Mouse (Mus musculus): ENCODE results near the gene Serpinb9. TPM values are rescaled to one million over a fixed set of nuclear protein-coding genes. Genes with fewer than 3 reads are reported as not detected.

Serpinb9 gene
- polyA plus RNA-seq, 1 experiment from 2014 or later: 10.8 TPM

GRCm38 (mm10) chr13:32968353-32968984 lies 34.6 kb upstream of the Serpinb9 start:
- Histone ChIP-seq H3K9ac (ENCODE audit: low read length) (no peak overlapping the region), H3K4me2 (ENCODE audit: low read length) (no peak overlapping the region), H3K27ac (ENCODE audit: low read depth) (no peak overlapping the region), H3K9me3 (ENCODE audit: control insufficient read depth, low read length) (no peaks in the 10 kb centered on the region), H3K4me3 (ENCODE audit: low read depth, low read length) (no peak overlapping the region), H3K36me3 (ENCODE audit: control insufficient read depth, insufficient read depth, low read length) (no peaks in the 10 kb centered on the region), H3K27me3 (replicated peaks; ENCODE audit: control insufficient read depth, insufficient read depth, low read length) (no peaks in the 10 kb centered on the region), H3K4me1 (replicated peaks; ENCODE audit: control insufficient read depth, insufficient read depth, low read length) (peaks cover 3% of the 10 kb centered on the region)
- ATAC-seq (replicated peaks; ENCODE audit: low FRiP score, low TSS enrichment, low read depth) (no peak), DNase-seq (ENCODE audit: low spot score) (no peak)
- 85% methylated on average over 5 of the region's 5 CpGs for WGBS

GRCm38 (mm10) chr13:32968996-32969640 lies 33.9 kb upstream of the Serpinb9 start:
- no peaks in the 10 kb centered on the region for H3K36me3 ChIP-seq (ENCODE audit: control insufficient read depth, insufficient read depth, low read length)
- no peak overlapping the region for H3K4me2 ChIP-seq (ENCODE audit: low read length)
- no peak overlapping the region for H3K4me3 ChIP-seq (ENCODE audit: low read depth, low read length)
- ATAC-seq (replicated peaks; ENCODE audit: low FRiP score, low TSS enrichment, low read depth) (no peak), DNase-seq (ENCODE audit: low spot score) (no peak)
- no peak overlapping the region for H3K27ac ChIP-seq (ENCODE audit: low read depth)
- no peak overlapping the region for H3K9ac ChIP-seq (ENCODE audit: low read length)
- no peaks in the 10 kb centered on the region for H3K27me3 ChIP-seq (replicated peaks; ENCODE audit: control insufficient read depth, insufficient read depth, low read length)
- no peaks in the 10 kb centered on the region for H3K9me3 ChIP-seq (ENCODE audit: control insufficient read depth, low read length)
- WGBS: 69% methylated on average over 4 of the region's 4 CpGs
- peaks cover under 1% of the 10 kb centered on the region for H3K4me1 ChIP-seq (replicated peaks; ENCODE audit: control insufficient read depth, insufficient read depth, low read length)

- Histone ChIP-seq H3K4me2 (ENCODE audit: low read length) (no peak overlapping the region), H3K9ac (ENCODE audit: low read length) (no peak overlapping the region), H3K4me3 (ENCODE audit: low read depth, low read length) (no peak overlapping the region), H3K27me3 (replicated peaks; ENCODE audit: control insufficient read depth, insufficient read depth, low read length) (no peaks in the 10 kb centered on the region), H3K9me3 (ENCODE audit: control insufficient read depth, low read length) (no peaks in the 10 kb centered on the region), H3K36me3 (ENCODE audit: control insufficient read depth, insufficient read depth, low read length) (no peaks in the 10 kb centered on the region), H3K4me1 (replicated peaks; ENCODE audit: control insufficient read depth, insufficient read depth, low read length) (no peaks in the 10 kb centered on the region; the same call in 1 of the 2 replicates), H3K27ac (ENCODE audit: low read depth) (no peak overlapping the region)
- DNase-seq (ENCODE audit: low spot score) (no peak), ATAC-seq (replicated peaks; ENCODE audit: low FRiP score, low TSS enrichment, low read depth) (no peak)
- WGBS: 67% methylated on average over 1 of the region's 1 CpGs
Observed at GRCm38 (mm10) chr13:32969641-32970040, 33.4 kb upstream of the Serpinb9 start.

- Histone ChIP-seq H3K4me1 (replicated peaks; ENCODE audit: control insufficient read depth, insufficient read depth, low read length) (no peaks in the 10 kb centered on the region), H3K9me3 (ENCODE audit: control insufficient read depth, low read length) (no peaks in the 10 kb centered on the region), H3K27ac (ENCODE audit: low read depth) (no peak overlapping the region), H3K4me2 (ENCODE audit: low read length) (no peak overlapping the region), H3K9ac (ENCODE audit: low read length) (no peak overlapping the region), H3K36me3 (ENCODE audit: control insufficient read depth, insufficient read depth, low read length) (no peaks in the 10 kb centered on the region), H3K4me3 (ENCODE audit: low read depth, low read length) (no peak overlapping the region), H3K27me3 (replicated peaks; ENCODE audit: control insufficient read depth, insufficient read depth, low read length) (no peaks in the 10 kb centered on the region)
- 90% methylated on average over 3 of the region's 3 CpGs for WGBS
- ATAC-seq (replicated peaks; ENCODE audit: low FRiP score, low TSS enrichment, low read depth) (no peak), DNase-seq (ENCODE audit: low spot score) (no peak)
Observed at GRCm38 (mm10) chr13:32970776-32971175, 32.3 kb upstream of the Serpinb9 start.

DNA sequence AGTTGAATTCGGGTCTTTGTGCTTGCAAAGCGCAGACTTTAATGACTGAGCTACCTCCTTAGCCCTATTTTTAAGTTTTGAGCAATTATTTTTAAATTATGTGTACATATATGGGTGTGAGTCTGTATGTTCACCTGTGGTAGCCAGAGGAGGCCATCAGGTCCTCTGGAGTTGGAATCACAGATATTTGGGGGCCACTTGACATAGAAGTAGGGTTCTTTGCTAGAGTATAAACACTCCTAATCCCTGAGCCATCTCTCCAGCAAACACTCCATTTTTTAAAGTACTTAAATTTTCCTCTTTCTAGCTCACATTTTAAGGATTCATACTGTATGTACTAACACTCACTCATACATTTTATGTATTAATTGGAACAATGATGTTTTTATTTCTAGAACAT lies 28.8 kb upstream of the Serpinb9 start:
- ATAC-seq (replicated peaks; ENCODE audit: low FRiP score, low TSS enrichment, low read depth): no peak
- 94% methylated on average over 2 of the region's 2 CpGs for whole genome bisulfite sequencing
- Histone ChIP-seq H3K36me3 (ENCODE audit: control insufficient read depth, insufficient read depth, low read length) (no peaks in the 10 kb centered on the region), H3K9ac (ENCODE audit: low read length) (no peak overlapping the region), H3K27ac (ENCODE audit: low read depth) (no peak overlapping the region), H3K4me3 (ENCODE audit: low read depth, low read length) (no peak overlapping the region), H3K4me2 (ENCODE audit: low read length) (no peak overlapping the region), H3K4me1 (replicated peaks; ENCODE audit: control insufficient read depth, insufficient read depth, low read length) (no peaks in the 10 kb centered on the region), H3K9me3 (ENCODE audit: control insufficient read depth, low read length) (no peaks in the 10 kb centered on the region), H3K27me3 (replicated peaks; ENCODE audit: control insufficient read depth, insufficient read depth, low read length) (no peaks in the 10 kb centered on the region)
- DNase-seq (ENCODE audit: low spot score): no peak

- no peak for DNase-seq (ENCODE audit: low spot score)
- H3K36me3 ChIP-seq (ENCODE audit: control insufficient read depth, insufficient read depth, low read length): no peaks in the 10 kb centered on the region
- no peaks in the 10 kb centered on the region for H3K27me3 ChIP-seq (replicated peaks; ENCODE audit: control insufficient read depth, insufficient read depth, low read length)
- no peak overlapping the region for H3K9ac ChIP-seq (ENCODE audit: low read length)
- no peak overlapping the region for H3K27ac ChIP-seq (ENCODE audit: low read depth)
- ATAC-seq (replicated peaks; ENCODE audit: low FRiP score, low TSS enrichment, low read depth): no peak
- no peaks in the 10 kb centered on the region for H3K9me3 ChIP-seq (ENCODE audit: control insufficient read depth, low read length)
- no peak overlapping the region for H3K4me3 ChIP-seq (ENCODE audit: low read depth, low read length)
- WGBS: 46% methylated on average over 3 of the region's 3 CpGs
- no peaks in the 10 kb centered on the region for H3K4me1 ChIP-seq (replicated peaks; ENCODE audit: control insufficient read depth, insufficient read depth, low read length)
- H3K4me2 ChIP-seq (ENCODE audit: low read length): no peak overlapping the region
Observed at GRCm38 (mm10) chr13:32974889-32975460, 28.1 kb upstream of the Serpinb9 start.

GRCm38 (mm10) chr13:32975710-32976109 lies 27.3 kb upstream of the Serpinb9 start:
- Histone ChIP-seq H3K9ac (ENCODE audit: low read length) (no peak overlapping the region), H3K27me3 (replicated peaks; ENCODE audit: control insufficient read depth, insufficient read depth, low read length) (no peaks in the 10 kb centered on the region), H3K4me2 (ENCODE audit: low read length) (no peak overlapping the region), H3K36me3 (ENCODE audit: control insufficient read depth, insufficient read depth, low read length) (no peaks in the 10 kb centered on the region), H3K4me1 (replicated peaks; ENCODE audit: control insufficient read depth, insufficient read depth, low read length) (no peaks in the 10 kb centered on the region), H3K9me3 (ENCODE audit: control insufficient read depth, low read length) (no peaks in the 10 kb centered on the region), H3K4me3 (ENCODE audit: low read depth, low read length) (no peak overlapping the region), H3K27ac (ENCODE audit: low read depth) (no peak overlapping the region)
- ATAC-seq (replicated peaks; ENCODE audit: low FRiP score, low TSS enrichment, low read depth) (no peak), DNase-seq (ENCODE audit: low spot score) (no peak)
- WGBS: 81% methylated on average over 2 of the region's 2 CpGs

DNA sequence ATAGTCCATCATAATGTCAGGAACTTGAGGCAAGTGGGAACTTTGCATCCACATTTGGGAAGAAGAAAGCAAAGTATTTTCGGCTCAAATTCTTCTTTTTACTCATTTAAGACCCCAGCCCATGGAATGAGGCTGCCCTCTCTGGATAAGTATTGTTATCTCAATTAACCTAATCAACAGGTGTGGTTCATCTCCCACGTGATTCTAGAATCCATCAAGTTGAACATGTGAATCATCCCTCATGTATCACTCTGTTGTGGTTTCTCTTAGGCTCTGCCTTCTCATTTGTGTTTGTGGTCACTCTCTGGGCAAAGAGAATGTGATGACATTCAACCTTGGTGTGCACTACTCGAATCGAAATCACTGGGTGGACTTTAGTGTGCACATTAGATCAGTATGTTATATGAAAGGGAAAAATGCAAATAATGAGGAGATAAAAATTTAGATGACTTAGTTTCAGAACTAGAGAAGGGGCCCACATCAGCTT lies 20.5 kb upstream of the Serpinb9 start:
- DNase-seq (ENCODE audit: low spot score) (no peak), ATAC-seq (replicated peaks; ENCODE audit: low FRiP score, low TSS enrichment, low read depth) (no peak)
- 84% methylated on average over 4 of the region's 4 CpGs for WGBS
- Histone ChIP-seq H3K36me3 (ENCODE audit: control insufficient read depth, insufficient read depth, low read length) (no peaks in the 10 kb centered on the region), H3K27me3 (replicated peaks; ENCODE audit: control insufficient read depth, insufficient read depth, low read length) (no peaks in the 10 kb centered on the region), H3K27ac (ENCODE audit: low read depth) (no peak overlapping the region), H3K9me3 (ENCODE audit: control insufficient read depth, low read length) (no peaks in the 10 kb centered on the region), H3K9ac (ENCODE audit: low read length) (no peak overlapping the region), H3K4me2 (ENCODE audit: low read length) (no peak overlapping the region), H3K4me1 (replicated peaks; ENCODE audit: control insufficient read depth, insufficient read depth, low read length) (no peaks in the 10 kb centered on the region), H3K4me3 (ENCODE audit: low read depth, low read length) (no peak overlapping the region)

DNA sequence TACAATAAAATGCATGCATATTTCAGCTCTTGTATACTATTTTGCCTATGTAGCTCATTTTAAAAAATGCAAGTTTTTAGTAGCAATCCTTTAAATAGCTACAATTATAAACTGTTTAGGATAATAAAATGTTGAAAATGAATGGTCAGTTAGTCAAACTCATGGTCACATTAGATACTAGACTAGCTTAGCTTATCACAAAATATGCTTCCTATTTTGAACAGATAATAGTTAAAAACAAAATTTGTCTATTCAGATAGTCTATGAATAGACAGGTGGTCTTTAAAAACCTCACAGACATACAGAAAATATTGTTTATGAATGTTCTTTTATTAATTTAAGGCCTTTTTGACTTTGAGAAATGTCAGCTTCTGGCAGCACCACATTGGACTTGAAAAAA lies 16.8 kb upstream of the Serpinb9 start:
- DNase-seq (ENCODE audit: low spot score) (no peak), ATAC-seq (replicated peaks; ENCODE audit: low FRiP score, low TSS enrichment, low read depth) (no peak)
- no peak overlapping the region for H3K4me3 ChIP-seq (ENCODE audit: low read depth, low read length)
- no peak overlapping the region for H3K4me2 ChIP-seq (ENCODE audit: low read length)
- H3K9ac ChIP-seq (ENCODE audit: low read length): no peak overlapping the region
- no peak overlapping the region for H3K27ac ChIP-seq (ENCODE audit: low read depth)
- no peaks in the 10 kb centered on the region for H3K9me3 ChIP-seq (ENCODE audit: control insufficient read depth, low read length)
- no peaks in the 10 kb centered on the region for H3K36me3 ChIP-seq (ENCODE audit: control insufficient read depth, insufficient read depth, low read length)
- H3K4me1 ChIP-seq (replicated peaks; ENCODE audit: control insufficient read depth, insufficient read depth, low read length): no peaks in the 10 kb centered on the region
- H3K27me3 ChIP-seq (replicated peaks; ENCODE audit: control insufficient read depth, insufficient read depth, low read length): no peaks in the 10 kb centered on the region

Measured in intestine, embryonic 14.5 days (tissue).